Mouse (Mus musculus) left cerebral cortex, postnatal 25 days (tissue): ENCODE measurements around the gene Gm14190. TPM values are rescaled to one million over a fixed set of nuclear protein-coding genes. Genes with fewer than 3 reads are reported as not detected.
"Not testable (repeated sequence)": the region's sequence is repeated elsewhere in the genome, so short reads cannot be mapped to it uniquely, and the experiment has no call there.

Source experiments
- DNase-seq, 2 experiments: peaks; one replicate each; pipeline ENCODE4 v3.0.0; 2022; ENCODE audit warnings: low spot score in 2 of 2, mixed read lengths in 1 of 2
- intact Hi-C: fragments of 180-260 bp; cut with DNase I; formaldehyde crosslinking; loops from one replicate; pipeline ENCODE4 v1.15.1; 2025
- total RNA-seq, 2 experiments: library from RNA; stranded (reverse); gene quantifications; 2 replicates each; pipeline ENCODE4 v1.2.3; 2021

Gene Gm14190
- total RNA-seq: not detected

GRCm38 (mm10) chr11:99690463-99690862 is at the start of gene Gm14190:
Gene Gm14190, minus strand, starts transcription at chr11:99690740.
- intact Hi-C loops: no loop called here
- DNase-seq: no peak

GRCm38 (mm10) chr11:99734190-99734589 is 43.6 kb upstream of the Gm14190 start, which contains the start of gene Gm14180:
Gene Gm14180, minus strand, starts transcription at chr11:99734290.
- no peak for DNase-seq
- intact Hi-C loops: no loop called here

DNA sequence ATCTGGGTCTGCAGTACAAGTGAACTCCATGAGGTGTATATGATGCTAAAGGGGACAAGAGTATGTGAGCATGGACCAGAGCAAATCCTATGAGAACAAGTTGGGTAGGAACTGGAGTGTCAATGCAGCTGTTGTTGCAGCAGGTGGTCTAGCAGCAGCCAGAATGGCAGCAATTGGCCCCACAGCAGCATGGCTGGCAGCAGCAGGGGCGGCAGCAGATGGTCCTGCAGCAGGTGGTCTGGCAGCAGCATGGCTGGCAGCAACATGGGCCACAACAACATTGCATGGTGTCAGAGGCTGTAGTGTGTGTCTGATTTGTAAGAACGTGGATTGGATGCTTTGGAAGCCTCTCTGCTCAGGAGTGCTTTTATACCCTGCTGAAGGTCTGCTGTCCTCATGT is 33.5 kb upstream of the Gm14190 start:
- no peak for DNase-seq
- intact Hi-C loops: loop anchor here (1.0 kb wide), 1 partner anchor 39 kb away; no protein-coding TSS in a partner anchor

GRCm38 (mm10) chr11:99718759-99719158 is 28.2 kb upstream of the Gm14190 start:
- intact Hi-C loops: no loop called here
- no peak for DNase-seq

- intact Hi-C loops: loop anchor here (1.0 kb wide), 1 partner anchor 39 kb away; no protein-coding TSS in a partner anchor
- DNase-seq: not testable (repeated sequence)
Observed at GRCm38 (mm10) chr11:99685235-99685634, 5.3 kb downstream of the Gm14190 start.

GRCm38 (mm10) chr11:99683481-99683880 is 7.1 kb downstream of the Gm14190 start:
- DNase-seq: no peak
- intact Hi-C loops: no loop called here

- intact Hi-C loops: no loop called here
- no peak for DNase-seq
Observed at GRCm38 (mm10) chr11:99665860-99666259, 24.7 kb downstream of the Gm14190 start, which contains the start of gene Krtap4-6. Gene Krtap4-6, minus strand, starts transcription at chr11:99665960.

GRCm38 (mm10) chr11:99662802-99663201 is 27.7 kb downstream of the Gm14190 start:
- DNase-seq: no peak
- intact Hi-C loops: no loop called here

GRCm38 (mm10) chr11:99659256-99659655 is 31.3 kb downstream of the Gm14190 start:
- intact Hi-C loops: no loop called here
- DNase-seq: no peak

- DNase-seq, intact Hi-C loops: not testable (repeated sequence)
Observed at GRCm38 (mm10) chr11:99658467-99659010, 32.0 kb downstream of the Gm14190 start, which contains the start of gene Gm11563. Gene Gm11563, minus strand, starts transcription at chr11:99658960.

DNA sequence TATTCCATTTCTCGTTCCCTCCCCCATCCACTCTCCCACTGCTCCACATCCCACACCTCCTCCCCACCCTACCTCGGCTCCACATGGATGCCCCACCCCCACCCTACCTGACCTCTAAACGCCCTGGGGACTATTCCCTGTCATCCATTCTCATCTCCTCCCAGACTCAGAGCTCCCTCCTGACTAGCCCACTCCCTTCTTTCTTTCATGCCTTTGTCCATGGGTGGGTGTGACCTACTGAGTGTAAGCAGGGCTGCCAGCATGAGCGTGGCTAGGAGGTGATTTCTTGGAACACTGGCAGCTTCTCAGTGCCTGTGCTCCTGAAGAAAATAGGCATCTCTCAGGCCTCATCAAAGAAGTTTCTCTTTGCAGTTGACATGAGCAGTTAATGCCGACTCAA is 33.5 kb downstream of the Gm14190 start:
- DNase-seq: no peak
- intact Hi-C loops: no loop called here

GRCm38 (mm10) chr11:99650136-99650535 is 40.4 kb downstream of the Gm14190 start, which contains the start of gene Gm11555:
Gene Gm11555, minus strand, starts transcription at chr11:99650236.
- intact Hi-C loops: no loop called here
- DNase-seq: no peak

DNA sequence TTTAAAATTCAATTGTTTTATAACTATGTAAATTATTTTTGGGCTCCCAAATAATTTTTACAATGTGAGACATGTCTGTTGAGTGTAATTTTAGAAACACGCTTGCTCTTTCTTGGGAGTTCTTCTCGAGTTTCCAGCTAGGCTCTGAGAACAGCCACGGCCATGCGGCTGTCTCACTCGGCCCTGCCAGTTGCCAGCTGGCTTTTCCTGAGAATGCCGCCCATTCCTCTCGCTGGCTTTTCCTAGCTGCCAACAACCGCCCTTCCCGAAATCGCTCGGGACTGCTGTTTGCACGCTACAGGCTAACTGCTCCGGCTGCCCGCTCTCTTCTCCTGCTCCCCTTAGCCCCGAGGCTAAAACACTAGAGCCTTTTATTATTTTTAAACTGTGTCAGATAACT is 44.1 kb downstream of the Gm14190 start:
- DNase-seq: peak in 1 of 2 experiments; percentile 51

GRCm38 (mm10) chr11:99644351-99644750 is 46.2 kb downstream of the Gm14190 start:
- peak in 1 of 2 experiments; percentile 24 for DNase-seq
- intact Hi-C loops: no loop called here

More for the DNA sequence above, 44.1 kb downstream of the Gm14190 start:
- intact Hi-C loops: no loop called here

DNA sequence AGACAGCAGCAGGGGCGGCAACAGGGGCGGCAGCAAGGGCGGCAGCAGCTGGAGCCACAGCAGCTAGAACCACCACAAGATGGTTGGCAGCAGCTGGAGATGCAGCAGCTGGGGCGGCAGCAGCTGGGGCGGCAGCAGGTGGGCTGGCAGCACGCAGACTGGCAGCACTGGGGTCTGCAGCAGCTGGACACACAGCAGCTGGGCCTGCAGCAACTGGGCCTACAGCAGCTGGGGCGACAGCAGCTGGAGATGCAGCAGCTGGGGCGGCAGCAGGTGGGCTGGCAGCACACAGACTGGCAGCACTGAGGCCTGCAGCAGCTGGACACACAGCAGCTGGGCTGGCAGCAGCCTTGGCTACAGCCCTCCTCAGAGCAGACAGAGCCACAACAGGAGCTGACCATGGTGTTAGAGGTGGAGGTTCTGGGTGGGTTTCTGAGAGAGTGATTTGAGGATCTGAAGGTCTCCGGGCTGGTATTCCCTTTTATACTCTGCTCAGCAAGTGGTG is 46.9 kb downstream of the Gm14190 start, which contains the start of gene Krtap4-7:
Gene Krtap4-7, minus strand, starts transcription at position 455 of the 505 bp plus-strand sequence.
- DNase-seq, intact Hi-C loops: not testable (repeated sequence)

DNA sequence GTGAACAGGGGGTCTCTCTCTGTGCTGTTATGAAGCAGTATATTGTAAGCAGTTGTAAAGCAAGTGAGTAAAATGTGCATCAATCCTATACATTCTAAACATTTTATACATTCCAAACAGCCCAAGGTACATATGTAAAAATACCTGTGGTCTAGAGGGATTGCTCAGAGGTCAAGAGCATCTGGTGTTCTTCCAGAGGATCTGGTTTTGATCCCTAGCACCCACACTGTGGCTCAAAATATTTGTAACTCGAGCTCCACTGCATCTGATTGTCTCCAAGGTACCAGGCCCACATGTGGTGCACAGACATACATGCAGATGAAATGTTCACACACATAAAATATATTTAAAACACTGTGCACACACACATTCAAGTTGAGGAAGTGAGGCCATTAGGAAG is 49.6 kb downstream of the Gm14190 start:
- DNase-seq: no peak
- intact Hi-C loops: no loop called here

Other genes starting within 250 kb of the Gm14190 start
- not detected for gene Krt23, start 197.6 kb downstream of the Gm14190 start, total RNA-seq
- gene Krt39, start 169.4 kb downstream of the Gm14190 start, total RNA-seq: not detected
- not detected for gene Krt40, start 147.6 kb downstream of the Gm14190 start, total RNA-seq
- gene Krtap3-3, start 139.9 kb downstream of the Gm14190 start, total RNA-seq: not detected
- gene Krtap3-2, start 133.9 kb downstream of the Gm14190 start, total RNA-seq: not detected
- not detected for gene Gm11939, start 131.3 kb downstream of the Gm14190 start, total RNA-seq
- not detected for gene Krtap3-1, start 124.1 kb downstream of the Gm14190 start, total RNA-seq
- gene Krtap1-5, start 109.7 kb downstream of the Gm14190 start, total RNA-seq: not detected
- not detected for gene Krtap1-4, start 107.1 kb downstream of the Gm14190 start, total RNA-seq
- gene Krtap1-3, start 99.4 kb downstream of the Gm14190 start, total RNA-seq: not detected
- gene Krtap9-3, start 92.6 kb downstream of the Gm14190 start, total RNA-seq: not detected
- not detected for gene Gm11938, start 87.4 kb downstream of the Gm14190 start, total RNA-seq
- gene Gm11937, start 80.6 kb downstream of the Gm14190 start, total RNA-seq: not detected
- not detected for gene Krtap2-4, start 75.9 kb downstream of the Gm14190 start, total RNA-seq
- gene Gm11562, start 70.3 kb downstream of the Gm14190 start, total RNA-seq: not detected
- not detected for gene Krtap4-1, start 62.5 kb downstream of the Gm14190 start, total RNA-seq
- gene Krtap4-2, start 55.7 kb downstream of the Gm14190 start, total RNA-seq: not detected
- gene Krtap4-7, start 46.7 kb downstream of the Gm14190 start, total RNA-seq: not detected
- gene Gm11555, start 40.5 kb downstream of the Gm14190 start, total RNA-seq: not detected
- gene Gm11563, start 31.8 kb downstream of the Gm14190 start, total RNA-seq: not detected
- not detected for gene Krtap4-6, start 24.8 kb downstream of the Gm14190 start, total RNA-seq
- not detected for gene Gm14180, start 43.5 kb upstream of the Gm14190 start, total RNA-seq
- not detected for gene Gm11595, start 82.2 kb upstream of the Gm14190 start, total RNA-seq
- not detected for gene Krtap4-8, start 90.0 kb upstream of the Gm14190 start, total RNA-seq
- gene Krtap4-9, start 94.5 kb upstream of the Gm14190 start, total RNA-seq: not detected
- gene Gm11596, start 102.7 kb upstream of the Gm14190 start, total RNA-seq: not detected
- not detected for gene Gm11569, start 108.2 kb upstream of the Gm14190 start, total RNA-seq
- gene Gm11554, start 113.7 kb upstream of the Gm14190 start, total RNA-seq: not detected
- not detected for gene Krtap4-13, start 119.2 kb upstream of the Gm14190 start, total RNA-seq
- gene Gm11564, start 124.9 kb upstream of the Gm14190 start, total RNA-seq: not detected
- not detected for gene 2300003K06Rik, start 147.3 kb upstream of the Gm14190 start, total RNA-seq
- not detected for gene Krtap4-16, start 160.9 kb upstream of the Gm14190 start, total RNA-seq
- not detected for gene Gm11568, start 167.2 kb upstream of the Gm14190 start, total RNA-seq
- gene Gm11559, start 173.7 kb upstream of the Gm14190 start, total RNA-seq: not detected
- not detected for gene Krtap9-1, start 182.6 kb upstream of the Gm14190 start, total RNA-seq
- gene Gm11567, start 188.4 kb upstream of the Gm14190 start, total RNA-seq: not detected
- gene Krtap31-1, start 217.2 kb upstream of the Gm14190 start, total RNA-seq: not detected
- gene Gm11565, start 224.0 kb upstream of the Gm14190 start, total RNA-seq: not detected
- gene Krtap31-2, start 245.6 kb upstream of the Gm14190 start, total RNA-seq: not detected